Mouse (Mus musculus) erythroid progenitor cell, adult 5-6 weeks (primary cell): ENCODE measurements around the gene Mapk1. TPM values are rescaled to one million over a fixed set of nuclear protein-coding genes. Genes with fewer than 3 reads are reported as not detected.
"Not testable (repeated sequence)": the region's sequence is repeated elsewhere in the genome, so short reads cannot be mapped to it uniquely, and the experiment has no call there.

Experiments used
- ATAC-seq: replicated peaks from 2 replicates; pipeline ENCODE4 v1.8.0; 2016; ENCODE audit warnings: moderate number of reproducible peaks, mild to moderate bottlenecking, moderate TSS enrichment, inconsistent platforms; ENCODE audit not compliant: poor library complexity, low FRiP score, severe bottlenecking
- total RNA-seq, 2 experiments: library from RNA; stranded (forward) in 1 of 2; stranded (reverse) in 1 of 2; fragments of 150-400 nt in 1 of 2; fragments of 186-747, 209-891 nt in 1 of 2; gene quantifications; 2 replicates each; pipeline versions ENCODE4 v1.2.3 to v1.2.4; 2015 to 2017; ENCODE audit warnings: low replicate concordance in 2 of 2

The Mapk1 gene
- total RNA-seq (2015; ENCODE audit: low replicate concordance) (81.7 and 109 TPM in 2 replicates), total RNA-seq (2017; ENCODE audit: low replicate concordance) (113 and 116 TPM in 2 replicates)

GRCm38 (mm10) chr16:16983131-16983533 is at the start of gene Mapk1:
Gene Mapk1, plus strand, starts transcription at chr16:16983382.
- peak; percentile 100 for ATAC-seq

- ATAC-seq = no peak
Observed at GRCm38 (mm10) chr16:16939543-16939942, 43.6 kb upstream of the Mapk1 start.

GRCm38 (mm10) chr16:16941078-16941477 is 42.1 kb upstream of the Mapk1 start:
- ATAC-seq = no peak

GRCm38 (mm10) chr16:16958575-16958974 is 24.6 kb upstream of the Mapk1 start:
- ATAC-seq = no peak

GRCm38 (mm10) chr16:16959907-16960306 is 23.3 kb upstream of the Mapk1 start:
- no peak for ATAC-seq

GRCm38 (mm10) chr16:16965149-16965548 is 18.0 kb upstream of the Mapk1 start:
- ATAC-seq = no peak

GRCm38 (mm10) chr16:16966290-16966689 is 16.9 kb upstream of the Mapk1 start:
- no peak for ATAC-seq

GRCm38 (mm10) chr16:16978061-16978460 is 5.1 kb upstream of the Mapk1 start:
- no peak for ATAC-seq

- no peak for ATAC-seq
Observed at GRCm38 (mm10) chr16:16978765-16979164, 4.4 kb upstream of the Mapk1 start.

GRCm38 (mm10) chr16:16982636-16983035 is 546 bp upstream of the Mapk1 start:
- no peak for ATAC-seq

- peak; percentile 55 for ATAC-seq
Observed at GRCm38 (mm10) chr16:16983534-16984422, 596 bp downstream of the Mapk1 start.

GRCm38 (mm10) chr16:16984423-16984941 is 1.3 kb downstream of the Mapk1 start:
- no peak for ATAC-seq

- no peak for ATAC-seq
Observed at GRCm38 (mm10) chr16:16987248-16987647, 4.1 kb downstream of the Mapk1 start.

GRCm38 (mm10) chr16:16988842-16989241 is 5.7 kb downstream of the Mapk1 start:
- ATAC-seq = no peak

GRCm38 (mm10) chr16:16990021-16990420 is 6.8 kb downstream of the Mapk1 start:
- ATAC-seq = no peak

GRCm38 (mm10) chr16:16994426-16995052 is 11.4 kb downstream of the Mapk1 start:
- ATAC-seq = no peak

- ATAC-seq = not testable (repeated sequence)
Observed at GRCm38 (mm10) chr16:16996121-16996729, 13.0 kb downstream of the Mapk1 start.

GRCm38 (mm10) chr16:17001109-17001508 is 17.9 kb downstream of the Mapk1 start:
- ATAC-seq = no peak

GRCm38 (mm10) chr16:17007070-17007469 is 23.9 kb downstream of the Mapk1 start:
- no peak for ATAC-seq

- ATAC-seq = no peak
Observed at GRCm38 (mm10) chr16:17010036-17010435, 26.9 kb downstream of the Mapk1 start.
